Mouse (Mus musculus): ENCODE results near the gene Tmem141. TPM values are rescaled to one million over a fixed set of nuclear protein-coding genes. Genes with fewer than 3 reads are reported as not detected.
A peak's percentile ranks its signal among the peaks of the same experiment; 100 is the strongest.

The Tmem141 gene
- total and polyA plus RNA-seq, 2 experiments from 2014 or later, result 38.4 to 42.3 TPM

GRCm38 (mm10) chr2:25583571-25583970, 38.2 kb downstream of the Tmem141 start:
- Histone ChIP-seq H3K4me1 (ENCODE audit: control insufficient read depth, insufficient read depth) (peaks cover 36% of the 10 kb centered on the region), H3K9me3 (replicated peaks; ENCODE audit: control insufficient read depth, low read length) (no peaks in the 10 kb centered on the region), H3K27ac (ENCODE audit: low read depth) (no peak overlapping the region), H3K4me3 (ENCODE audit: low read depth, low read length) (no peak overlapping the region), H3K36me3 (replicated peaks; ENCODE audit: control insufficient read depth, insufficient read depth, low read length) (peaks cover 29% of the 10 kb centered on the region), H3K4me2 (ENCODE audit: low read depth, low read length) (no peak overlapping the region), H3K9ac (replicated peaks; ENCODE audit: low read depth, low read length) (no peak overlapping the region), H3K27me3 (ENCODE audit: control insufficient read depth, insufficient read depth, low read length) (peaks cover 28% of the 10 kb centered on the region)
- DNase-seq (ENCODE audit: low spot score), result no peak
- WGBS, result 59% methylated on average over 4 of the region's 4 CpGs
- ATAC-seq (ENCODE audit: insufficient read depth, low read depth), result no peak
- no peak for TF ChIP-seq EP300 (IDR thresholded peaks at IDR 0.05; ENCODE audit: low read depth)
- TF ChIP-seq CTCF (IDR thresholded peaks at IDR 0.05; ENCODE audit: low read depth), result no peak

- Histone ChIP-seq H3K27ac (ENCODE audit: low read depth) (no peak overlapping the region), H3K36me3 (replicated peaks; ENCODE audit: control insufficient read depth, insufficient read depth, low read length) (peaks cover 29% of the 10 kb centered on the region), H3K9ac (replicated peaks; ENCODE audit: low read depth, low read length) (no peak overlapping the region), H3K4me1 (ENCODE audit: control insufficient read depth, insufficient read depth) (peaks cover 36% of the 10 kb centered on the region), H3K4me2 (ENCODE audit: low read depth, low read length) (no peak overlapping the region), H3K27me3 (ENCODE audit: control insufficient read depth, insufficient read depth, low read length) (peaks cover 33% of the 10 kb centered on the region), H3K4me3 (ENCODE audit: low read depth, low read length) (no peak overlapping the region), H3K9me3 (replicated peaks; ENCODE audit: control insufficient read depth, low read length) (no peaks in the 10 kb centered on the region)
- no peak for ATAC-seq (ENCODE audit: insufficient read depth, low read depth)
- TF ChIP-seq EP300 (IDR thresholded peaks at IDR 0.05; ENCODE audit: low read depth) (no peak), CTCF (IDR thresholded peaks at IDR 0.05; ENCODE audit: low read depth) (no peak)
- whole genome bisulfite sequencing, result 82% methylated on average over 6 of the region's 6 CpGs
- DNase-seq (ENCODE audit: low spot score), result no peak
Observed at GRCm38 (mm10) chr2:25583120-25583481, 38.7 kb downstream of the Tmem141 start.

GRCm38 (mm10) chr2:25582466-25583119, 39.2 kb downstream of the Tmem141 start:
- no peak overlapping the region for H3K4me2 ChIP-seq (ENCODE audit: low read depth, low read length)
- ATAC-seq (ENCODE audit: insufficient read depth, low read depth), result peak; percentile 6; the same call in 1 of the 2 replicates
- no peak overlapping the region for H3K9ac ChIP-seq (replicated peaks; ENCODE audit: low read depth, low read length)
- no peak overlapping the region for H3K27ac ChIP-seq (ENCODE audit: low read depth)
- H3K9me3 ChIP-seq (replicated peaks; ENCODE audit: control insufficient read depth, low read length), result no peaks in the 10 kb centered on the region
- H3K4me3 ChIP-seq (ENCODE audit: low read depth, low read length), result no peak overlapping the region
- TF ChIP-seq CTCF (IDR thresholded peaks at IDR 0.05; ENCODE audit: low read depth) (no peak), EP300 (IDR thresholded peaks at IDR 0.05; ENCODE audit: low read depth) (no peak)
- peaks cover 37% of the 10 kb centered on the region for H3K4me1 ChIP-seq (ENCODE audit: control insufficient read depth, insufficient read depth)
- 45% methylated on average over 12 of the region's 12 CpGs for WGBS
- DNase-seq (ENCODE audit: low spot score), result no peak
- H3K27me3 ChIP-seq (ENCODE audit: control insufficient read depth, insufficient read depth, low read length), result peaks cover 38% of the 10 kb centered on the region
- H3K36me3 ChIP-seq (replicated peaks; ENCODE audit: control insufficient read depth, insufficient read depth, low read length), result peaks cover 29% of the 10 kb centered on the region

- Histone ChIP-seq H3K27ac (ENCODE audit: low read depth) (no peak overlapping the region), H3K9me3 (replicated peaks; ENCODE audit: control insufficient read depth, low read length) (no peaks in the 10 kb centered on the region), H3K4me2 (ENCODE audit: low read depth, low read length) (peak overlapping the region; percentile 66), H3K4me3 (ENCODE audit: low read depth, low read length) (no peak overlapping the region), H3K27me3 (ENCODE audit: control insufficient read depth, insufficient read depth, low read length) (peaks cover 45% of the 10 kb centered on the region), H3K4me1 (ENCODE audit: control insufficient read depth, insufficient read depth) (peaks cover 35% of the 10 kb centered on the region), H3K9ac (replicated peaks; ENCODE audit: low read depth, low read length) (no peak overlapping the region), H3K36me3 (replicated peaks; ENCODE audit: control insufficient read depth, insufficient read depth, low read length) (peaks cover 29% of the 10 kb centered on the region)
- DNase-seq (ENCODE audit: low spot score), result no peak
- no peak for TF ChIP-seq CTCF (IDR thresholded peaks at IDR 0.05; ENCODE audit: low read depth)
- TF ChIP-seq EP300 (IDR thresholded peaks at IDR 0.05; ENCODE audit: low read depth), result no peak
- WGBS, result 20% methylated on average over 6 of the region's 6 CpGs
- ATAC-seq (ENCODE audit: insufficient read depth, low read depth), result 0 out of 2 replicates have a peak, but pooled peaks have one; percentile 0
Observed at GRCm38 (mm10) chr2:25581901-25582301, 39.9 kb downstream of the Tmem141 start.

GRCm38 (mm10) chr2:25581294-25581864, 40.4 kb downstream of the Tmem141 start, which contains the start of gene Ajm1:
Gene Ajm1, minus strand, starts transcription at chr2:25581757.
- Histone ChIP-seq H3K4me1 (ENCODE audit: control insufficient read depth, insufficient read depth) (peaks cover 32% of the 10 kb centered on the region; the same call in 1 of the 2 replicates), H3K9me3 (replicated peaks; ENCODE audit: control insufficient read depth, low read length) (no peaks in the 10 kb centered on the region), H3K4me2 (ENCODE audit: low read depth, low read length) (peak within 1 kb of the TSS; percentile 66), H3K27me3 (ENCODE audit: control insufficient read depth, insufficient read depth, low read length) (peaks cover 50% of the 10 kb centered on the region), H3K9ac (replicated peaks; ENCODE audit: low read depth, low read length) (no peak within 1 kb of the TSS), H3K27ac (ENCODE audit: low read depth) (no peak within 1 kb of the TSS), H3K36me3 (replicated peaks; ENCODE audit: control insufficient read depth, insufficient read depth, low read length) (peaks cover 24% of the 10 kb centered on the region), H3K4me3 (ENCODE audit: low read depth, low read length) (peak within 1 kb of the TSS; percentile 39)
- DNase-seq (ENCODE audit: low spot score), result peak; percentile 77
- 5% methylated on average over 19 of the region's 19 CpGs for WGBS
- TF ChIP-seq EP300 (IDR thresholded peaks at IDR 0.05; ENCODE audit: low read depth), result no peak
- TF ChIP-seq CTCF (IDR thresholded peaks at IDR 0.05; ENCODE audit: low read depth), result peak; percentile 91
- ATAC-seq (ENCODE audit: insufficient read depth, low read depth), result peak; percentile 75
